Mouse (Mus musculus): Measurements from ENCODE around the gene Tmem87b. TPM values are rescaled to one million over a fixed set of nuclear protein-coding genes. Genes with fewer than 3 reads are reported as not detected.
A peak's percentile ranks its signal among the peaks of the same experiment; 100 is the strongest.

The Tmem87b gene
- total and polyA plus RNA-seq, 2 experiments from 2014 or later = 27.7 to 34.8 TPM

DNA sequence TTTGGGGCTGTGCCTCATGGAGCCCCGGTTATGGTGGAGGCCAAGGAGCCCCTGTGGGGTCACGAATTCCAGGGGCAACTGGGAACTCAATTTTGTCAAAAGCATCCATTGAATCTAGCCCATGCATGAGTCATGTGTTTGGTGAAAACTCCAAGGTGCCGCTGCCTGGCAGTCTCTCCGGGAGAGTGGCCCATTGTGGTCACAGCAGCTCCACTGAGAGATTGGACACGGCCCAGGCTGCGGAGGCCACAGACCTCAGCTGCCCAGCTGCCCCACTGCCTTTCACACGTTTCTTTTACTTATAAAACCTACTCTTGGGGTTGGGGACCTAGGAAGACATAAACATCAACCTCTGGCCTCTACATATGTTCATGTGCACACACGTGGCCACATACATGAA is 57.6 kb downstream of the Tmem87b start:
- WGBS = 66% methylated on average over 8 of the region's 8 CpGs
- Histone ChIP-seq H3K9ac (replicated peaks; ENCODE audit: low read length, poor library complexity, severe bottlenecking) (no peak overlapping the region), H3K36me3 (ENCODE audit: insufficient read depth, low read length) (no peaks in the 10 kb centered on the region), H3K4me3 (ENCODE audit: low read depth, low read length) (no peak overlapping the region), H3K27me3 (ENCODE audit: insufficient read depth, low read length) (no peaks in the 10 kb centered on the region), H3K4me2 (ENCODE audit: low read depth, low read length, poor library complexity, severe bottlenecking) (no peak overlapping the region), H3K27ac (ENCODE audit: low read depth, low read length) (no peak overlapping the region), H3K4me1 (ENCODE audit: insufficient read depth, low read length) (no peaks in the 10 kb centered on the region), H3K9me3 (ENCODE audit: low read length) (no peaks in the 10 kb centered on the region)
- TF ChIP-seq CTCF (IDR thresholded peaks at IDR 0.05) = no peak
- DNase-seq (ENCODE audit: low spot score) = no peak
- no peak for ATAC-seq (ENCODE audit: low FRiP score)

DNA sequence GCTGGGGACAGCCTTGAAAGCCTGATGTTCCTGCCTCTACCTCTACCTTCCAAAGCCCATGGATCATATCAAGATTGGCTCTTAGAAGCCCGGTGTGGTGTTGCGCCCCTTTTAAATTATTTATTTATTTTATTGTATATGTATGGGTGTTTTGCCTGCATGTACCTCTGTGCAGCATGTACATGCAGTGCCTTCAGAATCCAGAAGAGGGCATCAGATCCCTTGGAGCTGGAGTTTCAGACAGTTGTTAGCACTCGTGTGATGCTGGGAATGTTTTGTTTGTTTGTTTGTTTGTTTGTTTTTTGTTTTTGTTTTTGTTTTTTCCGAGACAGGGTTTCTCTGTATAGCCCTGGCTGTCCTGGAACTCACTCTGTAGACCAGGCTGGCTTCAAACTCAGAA is 63.3 kb downstream of the Tmem87b start:
- no peak overlapping the region for H3K4me3 ChIP-seq (ENCODE audit: low read depth, low read length)
- WGBS = 76% methylated on average over 4 of the region's 4 CpGs
- H3K9ac ChIP-seq (replicated peaks; ENCODE audit: low read length, poor library complexity, severe bottlenecking) = no peak overlapping the region
- no peaks in the 10 kb centered on the region for H3K36me3 ChIP-seq (ENCODE audit: insufficient read depth, low read length)
- no peak for ATAC-seq (ENCODE audit: low FRiP score)
- no peaks in the 10 kb centered on the region for H3K9me3 ChIP-seq (ENCODE audit: low read length)
- no peak overlapping the region for H3K27ac ChIP-seq (ENCODE audit: low read depth, low read length)
- TF ChIP-seq CTCF (IDR thresholded peaks at IDR 0.05) = peak; percentile 49
- H3K4me2 ChIP-seq (ENCODE audit: low read depth, low read length, poor library complexity, severe bottlenecking) = no peak overlapping the region
- H3K27me3 ChIP-seq (ENCODE audit: insufficient read depth, low read length) = no peaks in the 10 kb centered on the region
- no peak for DNase-seq (ENCODE audit: low spot score)
- H3K4me1 ChIP-seq (ENCODE audit: insufficient read depth, low read length) = no peaks in the 10 kb centered on the region

DNA sequence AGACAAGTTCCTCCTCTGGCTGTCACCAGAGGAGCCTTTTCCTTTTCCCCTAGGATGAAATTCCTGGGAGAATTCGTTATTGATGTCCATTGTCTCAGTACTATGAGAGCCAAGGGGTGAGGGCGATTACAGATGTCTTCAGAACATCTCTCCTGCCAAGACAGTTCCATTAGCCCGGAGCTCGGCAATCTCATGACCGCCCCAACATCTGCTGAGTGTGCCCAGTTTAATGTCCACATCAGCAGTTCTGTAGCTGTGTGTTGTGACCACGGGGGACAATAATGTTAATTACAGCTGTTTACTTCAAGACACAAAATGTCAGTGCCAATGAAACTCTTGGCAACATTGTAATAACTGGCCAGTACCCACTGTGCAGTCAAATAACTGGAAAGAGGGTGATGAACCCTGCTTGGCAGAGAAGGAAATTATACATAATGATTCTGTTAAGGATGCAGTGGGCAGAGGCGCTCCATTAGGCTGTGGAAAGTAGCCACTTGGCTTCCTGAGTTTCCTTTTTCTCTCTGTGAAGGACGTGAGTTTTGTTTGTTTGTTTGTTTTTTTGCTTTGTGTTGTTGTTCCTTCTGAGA is 67.4 kb downstream of the Tmem87b start:
- no peaks in the 10 kb centered on the region for H3K27me3 ChIP-seq (ENCODE audit: insufficient read depth, low read length)
- H3K4me3 ChIP-seq (ENCODE audit: low read depth, low read length) = no peak overlapping the region
- no peak overlapping the region for H3K4me2 ChIP-seq (ENCODE audit: low read depth, low read length, poor library complexity, severe bottlenecking)
- no peak for TF ChIP-seq CTCF (IDR thresholded peaks at IDR 0.05)
- no peaks in the 10 kb centered on the region for H3K36me3 ChIP-seq (ENCODE audit: insufficient read depth, low read length)
- 83% methylated on average over 8 of the region's 8 CpGs for WGBS
- no peak overlapping the region for H3K9ac ChIP-seq (replicated peaks; ENCODE audit: low read length, poor library complexity, severe bottlenecking)
- DNase-seq (ENCODE audit: low spot score) (peak; percentile 22), ATAC-seq (ENCODE audit: low FRiP score) (no peak)
- no peak overlapping the region for H3K27ac ChIP-seq (ENCODE audit: low read depth, low read length)
- no peaks in the 10 kb centered on the region for H3K4me1 ChIP-seq (ENCODE audit: insufficient read depth, low read length)
- H3K9me3 ChIP-seq (ENCODE audit: low read length) = no peaks in the 10 kb centered on the region

DNA sequence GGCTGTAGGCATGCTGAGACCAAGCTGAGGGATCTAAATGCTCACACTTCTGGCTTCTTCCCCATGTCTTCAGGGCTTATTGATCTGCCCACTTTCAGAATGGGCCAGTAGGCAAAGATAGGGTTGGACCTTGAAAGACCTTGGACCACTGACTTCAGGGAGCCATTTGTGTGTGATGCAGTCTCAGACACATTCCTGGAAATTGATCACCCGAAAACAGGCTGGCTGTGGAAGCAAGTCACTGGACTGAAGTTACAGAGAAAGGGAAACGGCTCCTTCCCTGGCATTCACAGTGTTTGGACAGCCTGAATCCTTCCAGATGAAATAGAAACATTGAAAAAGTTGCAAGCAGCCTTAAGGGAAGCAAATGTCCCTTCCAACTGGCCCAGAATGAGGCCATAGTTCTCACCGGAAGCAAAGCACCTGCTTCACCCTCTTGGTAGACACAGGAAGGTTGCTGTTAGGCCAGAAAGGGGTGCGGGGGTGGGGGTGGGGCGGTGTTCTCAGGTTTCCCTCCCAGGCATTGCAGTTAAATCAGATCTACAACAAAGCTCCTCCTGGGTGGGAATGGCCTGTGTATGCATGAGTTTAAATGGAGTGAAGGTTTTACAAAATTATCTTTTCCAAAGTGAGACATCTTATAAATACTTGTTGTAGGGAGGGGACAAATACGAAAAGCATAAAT is 70.1 kb downstream of the Tmem87b start:
- Histone ChIP-seq H3K27me3 (ENCODE audit: insufficient read depth, low read length) (no peaks in the 10 kb centered on the region), H3K9ac (replicated peaks; ENCODE audit: low read length, poor library complexity, severe bottlenecking) (no peak overlapping the region), H3K36me3 (ENCODE audit: insufficient read depth, low read length) (no peaks in the 10 kb centered on the region), H3K4me3 (ENCODE audit: low read depth, low read length) (no peak overlapping the region), H3K4me1 (ENCODE audit: insufficient read depth, low read length) (no peaks in the 10 kb centered on the region), H3K4me2 (ENCODE audit: low read depth, low read length, poor library complexity, severe bottlenecking) (no peak overlapping the region), H3K27ac (ENCODE audit: low read depth, low read length) (no peak overlapping the region), H3K9me3 (ENCODE audit: low read length) (no peaks in the 10 kb centered on the region)
- DNase-seq (ENCODE audit: low spot score) (no peak), ATAC-seq (ENCODE audit: low FRiP score) (no peak)
- WGBS = 67% methylated on average over 6 of the region's 6 CpGs
- TF ChIP-seq CTCF (IDR thresholded peaks at IDR 0.05) = no peak

DNA sequence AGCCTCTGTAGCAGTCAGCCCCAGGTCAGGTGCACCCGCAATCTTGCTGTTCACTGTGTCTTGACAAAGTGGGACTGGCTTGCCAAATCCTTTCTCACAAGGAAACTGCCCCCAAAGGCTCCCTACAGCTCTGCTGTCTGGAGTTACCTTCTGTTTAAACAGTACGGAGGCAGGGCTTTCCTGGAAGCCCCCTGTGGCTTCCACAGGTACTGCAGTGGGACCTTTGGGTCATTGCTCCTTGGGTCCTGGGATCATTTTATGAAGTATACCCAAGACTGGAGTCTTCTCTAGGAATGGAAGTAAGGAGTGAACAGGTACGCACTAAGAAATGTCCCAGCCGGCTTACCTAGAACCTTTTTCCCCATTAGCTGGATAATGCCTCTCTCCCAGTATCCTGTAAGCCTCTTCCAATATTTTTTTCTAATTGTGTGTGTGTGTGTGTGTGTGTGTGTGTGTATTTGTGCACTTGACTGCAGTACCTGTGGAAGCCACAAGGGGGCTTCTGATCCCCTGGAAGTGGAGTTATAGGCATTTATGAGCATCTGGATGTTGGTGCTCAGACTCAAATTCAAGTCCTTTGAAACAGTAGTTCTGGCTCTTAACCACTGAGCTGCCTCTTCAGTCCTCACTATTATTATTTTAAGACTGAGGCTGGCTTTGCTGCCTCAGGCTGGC is 72.9 kb downstream of the Tmem87b start:
- Histone ChIP-seq H3K4me2 (ENCODE audit: low read depth, low read length, poor library complexity, severe bottlenecking) (no peak overlapping the region), H3K4me1 (ENCODE audit: insufficient read depth, low read length) (no peaks in the 10 kb centered on the region), H3K4me3 (ENCODE audit: low read depth, low read length) (no peak overlapping the region), H3K27ac (ENCODE audit: low read depth, low read length) (no peak overlapping the region), H3K27me3 (ENCODE audit: insufficient read depth, low read length) (no peaks in the 10 kb centered on the region), H3K9me3 (ENCODE audit: low read length) (no peaks in the 10 kb centered on the region), H3K9ac (replicated peaks; ENCODE audit: low read length, poor library complexity, severe bottlenecking) (no peak overlapping the region), H3K36me3 (ENCODE audit: insufficient read depth, low read length) (no peaks in the 10 kb centered on the region)
- WGBS = 96% methylated on average over 4 of the region's 4 CpGs
- peak; percentile 46; the same call in 1 of the 2 replicates for TF ChIP-seq CTCF (IDR thresholded peaks at IDR 0.05)
- ATAC-seq (ENCODE audit: low FRiP score) (no peak), DNase-seq (ENCODE audit: low spot score) (no peak)

DNA sequence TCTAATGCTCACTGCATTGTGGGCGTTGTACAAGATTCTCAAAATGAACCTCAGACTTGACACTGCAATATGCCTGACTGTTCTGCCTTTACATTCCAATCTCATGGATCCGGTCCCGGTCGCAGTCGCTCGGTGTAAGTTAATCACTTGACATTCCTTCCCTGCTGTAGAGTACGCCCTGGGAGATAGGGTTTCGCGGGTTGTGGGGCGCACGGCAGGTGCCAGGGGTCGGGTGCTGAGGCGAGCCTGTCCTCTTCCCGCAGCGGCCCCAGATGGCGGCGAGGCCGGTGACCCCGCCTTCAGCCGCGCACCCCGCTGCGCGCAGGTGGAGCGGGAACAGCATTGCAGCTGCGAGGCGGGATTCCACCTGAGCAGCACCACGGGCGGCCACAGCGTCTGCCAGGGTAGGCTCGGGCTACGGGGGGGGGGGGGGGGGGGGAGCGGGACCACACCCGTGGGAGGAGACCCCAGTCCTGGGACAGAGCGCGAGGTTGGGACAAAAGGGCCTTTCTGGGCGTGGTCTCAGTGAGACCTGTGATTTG is 74.3 kb downstream of the Tmem87b start:
- Histone ChIP-seq H3K4me3 (ENCODE audit: low read depth, low read length) (peak overlapping the region; percentile 44), H3K4me2 (ENCODE audit: low read depth, low read length, poor library complexity, severe bottlenecking) (peak overlapping the region; percentile 92), H3K36me3 (ENCODE audit: insufficient read depth, low read length) (no peaks in the 10 kb centered on the region), H3K9ac (replicated peaks; ENCODE audit: low read length, poor library complexity, severe bottlenecking) (peak overlapping the region; percentile 56), H3K9me3 (ENCODE audit: low read length) (no peaks in the 10 kb centered on the region), H3K27ac (ENCODE audit: low read depth, low read length) (no peak overlapping the region), H3K27me3 (ENCODE audit: insufficient read depth, low read length) (no peaks in the 10 kb centered on the region), H3K4me1 (ENCODE audit: insufficient read depth, low read length) (no peaks in the 10 kb centered on the region)
- no peak for TF ChIP-seq CTCF (IDR thresholded peaks at IDR 0.05)
- ATAC-seq (ENCODE audit: low FRiP score) = peak; percentile 58
- DNase-seq (ENCODE audit: low spot score) = no peak
- WGBS = 5% methylated on average over 33 of the region's 37 CpGs

Data from midbrain, postnatal 0 days (tissue).